Mouse (Mus musculus) G1E (cell line): ENCODE results near the gene Pappa.

Experiments used
- CTCF ChIP-seq: IDR thresholded peaks from 2 replicates; pipeline ENCODE4 v1.5.1; 2012; ENCODE audit warnings: low read depth, low read length, inconsistent platforms, mixed read lengths
- GATA1 ChIP-seq: IDR thresholded peaks from 2 replicates; pipeline ENCODE4 v1.6.1; 2012; ENCODE audit warnings: borderline replicate concordance, low read length, inconsistent platforms, mixed read lengths
- POLR2AphosphoS5 ChIP-seq: IDR thresholded peaks from 2 replicates; pipeline ENCODE4 v1.6.1; 2012; ENCODE audit warnings: low read depth, low read length, inconsistent platforms; ENCODE audit not compliant: insufficient replicate concordance
- TAL1 ChIP-seq: conservative IDR thresholded peaks from 2 replicates; pipeline ENCODE4 v1.6.1; 2012; ENCODE audit warnings: low read depth, low read length, inconsistent platforms, mixed read lengths

DNA sequence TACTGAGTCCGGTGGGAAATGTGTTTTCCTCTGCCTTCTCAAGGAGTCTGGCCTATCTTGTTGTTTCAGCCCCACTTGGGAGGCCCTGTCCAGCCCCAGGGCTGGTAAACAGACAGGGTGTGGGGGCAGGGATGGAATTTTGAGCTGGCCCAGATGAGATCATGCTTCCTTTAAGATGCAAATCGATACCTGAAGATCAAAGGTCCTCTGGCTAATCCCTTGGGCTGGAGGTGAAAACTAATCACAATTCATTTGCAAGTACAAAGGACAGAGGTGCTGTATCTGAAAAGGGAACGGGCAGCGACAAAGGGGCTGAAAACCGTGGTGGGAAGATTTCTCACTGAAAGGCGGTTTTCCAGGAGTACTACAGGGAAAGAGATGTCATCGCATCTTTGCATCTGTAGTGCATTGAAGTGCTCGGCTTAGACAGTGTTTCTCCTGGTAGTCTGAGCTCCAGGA, 114.6 kb downstream of the Pappa start:
- TF ChIP-seq CTCF (no peak), GATA1 (no peak), POLR2AphosphoS5 (no peak), TAL1 (no peak)
